Mouse (Mus musculus) myocyte (in vitro differentiated cells): ENCODE measurements around the gene Card9. TPM values are rescaled to one million over a fixed set of nuclear protein-coding genes. Genes with fewer than 3 reads are reported as not detected.

Source experiments
- H3K27me3 ChIP-seq: one replicate; pipeline ENCODE4 v1.6.1; 2011; ENCODE audit not compliant: control insufficient read depth, insufficient read depth, insufficient read length
- H3K36me3 ChIP-seq: one replicate; pipeline ENCODE4 v1.6.1; 2011; ENCODE audit not compliant: control insufficient read depth, insufficient read depth
- H3K4me2 ChIP-seq: one replicate; pipeline ENCODE4 v1.6.1; 2011; ENCODE audit warnings: low read depth, control low read depth
- H3K4me3 ChIP-seq: one replicate; pipeline ENCODE4 v1.5.1; 2011; ENCODE audit warnings: mild to moderate bottlenecking, control low read depth, moderate library complexity
- H3K79me2 ChIP-seq: one replicate; pipeline ENCODE4 v1.6.1; 2011; ENCODE audit not compliant: control insufficient read depth, insufficient read depth
- H3ac ChIP-seq: one replicate; pipeline ENCODE4 v1.6.1; 2011; ENCODE audit not compliant: control insufficient read depth, insufficient read length
- CEBPB ChIP-seq: IDR thresholded peaks from 2 replicates; pipeline ENCODE4 v1.6.1; 2011; ENCODE audit warnings: mild to moderate bottlenecking, moderate library complexity; ENCODE audit not compliant: poor library complexity, insufficient read depth, severe bottlenecking
- E2F4 ChIP-seq: IDR thresholded peaks from one replicate; pipeline ENCODE4 v1.6.1; 2011; ENCODE audit warnings: mild to moderate bottlenecking, control low read depth, moderate library complexity; ENCODE audit not compliant: insufficient read depth
- MAX ChIP-seq: IDR thresholded peaks from one replicate; pipeline ENCODE4 v1.6.1; 2011; ENCODE audit warnings: low read depth, mild to moderate bottlenecking, control low read depth
- MYOD1 ChIP-seq, 3 experiments: IDR thresholded peaks; one replicate each; pipeline ENCODE4 v1.6.1; 2011; ENCODE audit warnings: control low read depth in 2 of 3, low read depth in 2 of 3, mild to moderate bottlenecking in 2 of 3, moderate library complexity in 1 of 3; ENCODE audit not compliant: insufficient read length in 2 of 3, control insufficient read depth in 1 of 3
- MYOG ChIP-seq, 3 experiments: IDR thresholded peaks; one replicate each; pipeline ENCODE4 v1.6.1; 2011; ENCODE audit warnings: control low read depth in 2 of 3, low read depth in 2 of 3, mild to moderate bottlenecking in 2 of 3; ENCODE audit not compliant: insufficient read length in 2 of 3, control insufficient read depth in 1 of 3, insufficient read depth in 1 of 3
- POLR2A ChIP-seq: IDR thresholded peaks from one replicate; pipeline ENCODE4 v1.6.1; 2011; ENCODE audit warnings: low read depth, mild to moderate bottlenecking, control low read depth, moderate library complexity; ENCODE audit not compliant: insufficient read length
- POLR2AphosphoS2 ChIP-seq: IDR thresholded peaks from one replicate; pipeline ENCODE4 v1.6.1; 2011; ENCODE audit warnings: low read depth, control low read depth; ENCODE audit not compliant: insufficient read length
- REST ChIP-seq: IDR thresholded peaks from one replicate; pipeline ENCODE4 v1.6.1; 2011; ENCODE audit warnings: mild to moderate bottlenecking, control low read depth, moderate library complexity; ENCODE audit not compliant: insufficient read depth, insufficient read length
- SRF ChIP-seq: IDR thresholded peaks from one replicate; pipeline ENCODE4 v1.6.1; 2011; ENCODE audit warnings: low read depth; ENCODE audit not compliant: control insufficient read depth, insufficient read length
- TCF12 ChIP-seq: IDR thresholded peaks from one replicate; pipeline ENCODE4 v1.6.1; 2011; ENCODE audit warnings: mild to moderate bottlenecking, control low read depth; ENCODE audit not compliant: poor library complexity, insufficient read depth, severe bottlenecking
- TCF3 ChIP-seq: IDR thresholded peaks from one replicate; pipeline ENCODE4 v1.6.1; 2011; ENCODE audit warnings: low read depth, control low read depth; ENCODE audit not compliant: insufficient read length
- USF1 ChIP-seq: IDR thresholded peaks from one replicate; pipeline ENCODE4 v1.6.1; 2011; ENCODE audit warnings: low read depth, mild to moderate bottlenecking, control low read depth, moderate library complexity
- polyA plus RNA-seq: library from polyadenylated mRNA; unstranded; fragments of >200 nt; fragmentation: generic; extraction: Trizol; gene quantifications from one replicate; pipeline ENCODE4 v1.2.1, GENCODE M21; 2012; ENCODE audit warnings: missing spikeins

Gene Card9
- polyA plus RNA-seq, 1 experiment = 0.84 TPM

GRCm38 (mm10) chr2:26313394-26313793 is 47.3 kb downstream of the Card9 start:
- no peaks in the 10 kb centered on the region for H3K27me3 ChIP-seq
- peaks cover 8% of the 10 kb centered on the region for H3K79me2 ChIP-seq
- H3ac ChIP-seq = no peak overlapping the region
- H3K36me3 ChIP-seq = no peaks in the 10 kb centered on the region
- TF ChIP-seq REST = no peak
- no peak for TF ChIP-seq POLR2A
- TF ChIP-seq CEBPB = no peak
- TF ChIP-seq SRF = no peak
- TF ChIP-seq MYOG (IDR thresholded peaks at IDR 0.05; ENCODE audit: control insufficient read depth in 1 of 3, insufficient read depth in 1 of 3, insufficient read length in 2 of 3, low read depth in 2 of 3) = no peak
- TF ChIP-seq USF1 = no peak
- no peak for TF ChIP-seq MAX
- no peak for TF ChIP-seq POLR2AphosphoS2
- TF ChIP-seq MYOD1 (IDR thresholded peaks at IDR 0.05; ENCODE audit: control insufficient read depth in 1 of 3, insufficient read length in 2 of 3, low read depth in 2 of 3) = no peak
- TF ChIP-seq TCF3 = no peak
- no peak for TF ChIP-seq E2F4
- TF ChIP-seq TCF12 = no peak
- no peak overlapping the region for H3K4me3 ChIP-seq
- no peak overlapping the region for H3K4me2 ChIP-seq

GRCm38 (mm10) chr2:26312812-26313211 is 47.9 kb downstream of the Card9 start:
- no peak overlapping the region for H3K4me3 ChIP-seq
- H3K36me3 ChIP-seq = no peaks in the 10 kb centered on the region
- no peaks in the 10 kb centered on the region for H3K27me3 ChIP-seq
- H3K4me2 ChIP-seq = no peak overlapping the region
- no peak for TF ChIP-seq MYOD1 (IDR thresholded peaks at IDR 0.05; ENCODE audit: control insufficient read depth in 1 of 3, insufficient read length in 2 of 3, low read depth in 2 of 3)
- no peak for TF ChIP-seq REST
- TF ChIP-seq E2F4 = no peak
- no peak for TF ChIP-seq POLR2A
- no peak for TF ChIP-seq MAX
- no peak for TF ChIP-seq POLR2AphosphoS2
- TF ChIP-seq SRF = no peak
- TF ChIP-seq USF1 = no peak
- TF ChIP-seq TCF12 = no peak
- TF ChIP-seq MYOG (IDR thresholded peaks at IDR 0.05; ENCODE audit: control insufficient read depth in 1 of 3, insufficient read depth in 1 of 3, insufficient read length in 2 of 3, low read depth in 2 of 3) = no peak
- TF ChIP-seq TCF3 = no peak
- TF ChIP-seq CEBPB = no peak
- peaks cover 2% of the 10 kb centered on the region for H3K79me2 ChIP-seq
- H3ac ChIP-seq = no peak overlapping the region

GRCm38 (mm10) chr2:26311936-26312335 is 48.8 kb downstream of the Card9 start:
- no peak overlapping the region for H3ac ChIP-seq
- H3K4me2 ChIP-seq = no peak overlapping the region
- H3K79me2 ChIP-seq = no peaks in the 10 kb centered on the region
- TF ChIP-seq POLR2A (no peak), MAX (no peak), MYOG (IDR thresholded peaks at IDR 0.05; ENCODE audit: control insufficient read depth in 1 of 3, insufficient read depth in 1 of 3, insufficient read length in 2 of 3, low read depth in 2 of 3) (no peak), TCF12 (no peak), SRF (no peak), MYOD1 (IDR thresholded peaks at IDR 0.05; ENCODE audit: control insufficient read depth in 1 of 3, insufficient read length in 2 of 3, low read depth in 2 of 3) (no peak), E2F4 (no peak), TCF3 (no peak), POLR2AphosphoS2 (no peak), CEBPB (no peak), REST (no peak), USF1 (no peak)
- H3K27me3 ChIP-seq = no peaks in the 10 kb centered on the region
- no peak overlapping the region for H3K4me3 ChIP-seq
- H3K36me3 ChIP-seq = no peaks in the 10 kb centered on the region

GRCm38 (mm10) chr2:26309739-26310138 is 51.0 kb downstream of the Card9 start:
- Histone ChIP-seq H3K27me3 (no peaks in the 10 kb centered on the region), H3K4me3 (no peak overlapping the region), H3ac (no peak overlapping the region), H3K36me3 (no peaks in the 10 kb centered on the region), H3K4me2 (peak overlapping the region; percentile 64), H3K79me2 (no peaks in the 10 kb centered on the region)
- no peak for TF ChIP-seq MYOG (IDR thresholded peaks at IDR 0.05; ENCODE audit: control insufficient read depth in 1 of 3, insufficient read depth in 1 of 3, insufficient read length in 2 of 3, low read depth in 2 of 3)
- TF ChIP-seq USF1 = no peak
- TF ChIP-seq MYOD1 (IDR thresholded peaks at IDR 0.05; ENCODE audit: control insufficient read depth in 1 of 3, insufficient read length in 2 of 3, low read depth in 2 of 3) = no peak
- no peak for TF ChIP-seq CEBPB
- TF ChIP-seq SRF = no peak
- no peak for TF ChIP-seq POLR2AphosphoS2
- no peak for TF ChIP-seq MAX
- TF ChIP-seq TCF12 = no peak
- TF ChIP-seq REST = no peak
- no peak for TF ChIP-seq POLR2A
- no peak for TF ChIP-seq TCF3
- TF ChIP-seq E2F4 = no peak
